Mouse (Mus musculus): ENCODE results near the gene Olfr243.
"Not testable (repeated sequence)": the region's sequence is repeated elsewhere in the genome, so short reads cannot be mapped to it uniquely, and the experiment has no call there.

The Olfr243 gene

DNA sequence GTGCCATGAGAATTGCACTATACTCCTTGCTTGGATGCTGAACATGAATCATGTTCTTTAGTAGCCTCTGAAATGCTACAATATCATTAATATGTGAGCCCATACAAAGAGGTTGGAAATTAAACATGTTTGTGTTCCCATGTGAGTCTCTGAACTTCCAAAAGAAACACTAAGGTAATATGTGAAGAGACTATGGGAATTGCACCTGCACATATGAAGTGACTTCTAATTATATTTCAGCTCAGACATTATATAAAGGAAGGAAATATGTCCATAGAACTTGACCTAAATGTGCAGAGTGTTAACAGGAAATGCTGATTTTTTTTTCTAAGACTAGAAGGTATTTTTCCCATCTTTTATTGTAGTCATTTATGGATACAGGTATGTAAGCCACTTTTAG, at the start of gene Olfr243:
Gene Olfr243, plus strand, starts transcription at position 301 of the 400 bp plus-strand sequence.
- no peak for DNase-seq (ENCODE audit: low spot score)

DNA sequence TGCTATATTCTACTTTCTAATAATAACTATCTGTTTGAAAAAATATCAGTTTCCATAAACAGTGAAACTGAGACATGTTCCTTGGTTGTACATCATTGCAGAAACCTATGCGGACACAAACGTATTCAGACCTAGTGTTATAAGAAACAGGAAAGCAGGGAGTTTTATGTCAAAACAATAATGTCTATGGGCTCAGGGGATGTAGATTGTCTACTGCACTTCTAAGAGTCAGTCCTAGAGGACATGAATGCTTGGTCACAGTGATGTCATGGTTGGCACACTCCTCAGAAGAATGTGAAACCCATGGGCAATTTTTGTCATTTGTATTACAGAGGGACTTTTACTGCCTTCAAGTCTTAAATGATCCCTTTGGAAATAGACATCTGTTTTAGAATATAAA, 43.4 kb upstream of the Olfr243 start, which contains the start of gene Olfr624:
Gene Olfr624, minus strand, starts transcription at position 101 of the 400 bp plus-strand sequence.
- no peak for DNase-seq (ENCODE audit: low spot score)

GRCm38 (mm10) chr7:103682420-103682819, 32.1 kb upstream of the Olfr243 start, which contains the start of gene Olfr625-ps1:
Gene Olfr625-ps1 (plus strand): TSS chr7:103682720.
- DNase-seq (ENCODE audit: low spot score), result no peak

GRCm38 (mm10) chr7:103699469-103699868, 15.0 kb upstream of the Olfr243 start:
- DNase-seq (ENCODE audit: low spot score), result no peak

GRCm38 (mm10) chr7:103712024-103712423, 2.4 kb upstream of the Olfr243 start:
- no peak for DNase-seq (ENCODE audit: low spot score)

DNA sequence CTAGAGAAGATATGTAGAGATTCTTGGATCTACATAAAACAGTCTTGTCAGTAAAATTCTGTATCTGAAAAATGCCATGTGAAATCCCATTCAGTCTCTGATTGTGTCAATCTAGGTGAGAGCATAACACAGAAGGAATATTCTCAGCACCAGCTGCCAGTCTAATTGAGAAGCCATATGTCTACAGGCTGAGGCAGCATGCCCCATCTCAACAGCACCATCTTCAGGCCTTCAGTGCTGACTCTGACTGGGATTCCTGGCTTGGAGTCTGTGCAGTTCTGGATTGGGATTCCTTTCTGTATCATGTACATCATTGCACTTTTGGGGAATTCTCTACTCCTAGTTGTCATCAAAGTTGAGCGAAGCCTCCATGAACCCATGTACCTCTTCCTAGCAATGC, 1.9 kb downstream of the Olfr243 start:
- not testable (repeated sequence) for DNase-seq (ENCODE audit: low spot score)

DNA sequence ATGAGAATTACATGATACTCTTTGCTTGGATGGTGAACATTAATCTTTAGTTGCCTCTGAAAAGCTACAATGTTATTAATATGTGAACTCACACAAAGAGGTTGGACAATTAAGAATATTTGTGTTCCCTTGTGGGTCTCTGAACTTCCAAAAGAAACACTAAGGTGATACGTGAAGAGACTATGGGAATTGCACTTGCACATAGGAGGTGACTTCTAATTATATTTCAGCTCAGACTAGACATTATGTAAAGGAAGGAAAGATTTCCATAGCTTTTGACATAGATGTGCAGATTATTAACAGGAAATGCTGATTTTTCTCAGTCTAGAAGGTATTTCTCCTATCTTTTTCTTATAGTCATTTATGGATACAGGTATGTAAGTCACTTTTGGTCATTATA, 15.6 kb downstream of the Olfr243 start, which contains the start of gene Olfr628:
Gene Olfr628, plus strand, starts transcription at position 301 of the 400 bp plus-strand sequence.
- DNase-seq (ENCODE audit: low spot score), result no peak

- no peak for DNase-seq (ENCODE audit: low spot score)
Measured at GRCm38 (mm10) chr7:103744843-103745242, 30.4 kb downstream of the Olfr243 start, which contains the start of gene Olfr629. Gene Olfr629 (minus strand): TSS chr7:103744943.

DNA sequence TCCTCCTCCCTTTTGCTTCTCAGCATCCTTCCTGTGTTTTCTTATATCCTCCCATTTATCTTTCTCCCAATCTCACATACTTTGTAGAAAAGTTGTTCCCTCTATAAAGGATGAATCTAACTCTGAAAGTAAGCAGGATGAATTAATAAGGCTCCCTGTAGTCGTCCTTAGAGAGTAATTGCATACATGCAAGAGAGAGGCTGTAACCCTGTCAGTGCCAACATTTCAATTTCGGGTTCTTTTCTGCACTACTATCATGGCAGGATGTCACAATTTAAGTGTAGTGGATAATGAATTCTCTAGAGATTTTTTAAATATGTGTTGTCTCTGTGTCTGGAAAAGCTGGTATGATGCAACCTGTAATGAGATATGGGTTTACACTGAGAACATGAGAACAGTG, 42.8 kb downstream of the Olfr243 start, which contains the start of gene Olfr630:
Gene Olfr630, minus strand, starts transcription at position 101 of the 400 bp plus-strand sequence.
- DNase-seq (ENCODE audit: low spot score), result no peak

DNA sequence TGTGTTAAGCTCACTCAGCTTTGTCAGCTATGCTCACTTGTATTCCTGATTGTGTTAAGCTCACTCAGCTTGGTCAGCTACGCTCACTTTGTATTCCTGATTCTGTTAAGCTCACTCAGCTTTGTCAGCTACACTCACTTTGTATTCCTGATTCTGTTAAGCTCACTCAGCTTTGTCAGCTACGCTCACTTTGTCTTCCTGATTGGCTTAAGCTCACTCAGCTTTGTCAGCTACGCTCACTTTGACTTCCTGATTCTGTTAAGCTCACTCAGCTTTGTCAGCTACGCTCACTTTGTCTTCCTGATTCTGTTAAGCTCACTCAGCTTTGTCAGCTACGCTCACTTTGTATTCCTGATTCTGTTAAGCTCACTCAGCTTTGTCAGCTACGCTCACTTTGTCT, 47.7 kb downstream of the Olfr243 start:
- DNase-seq (ENCODE audit: low spot score), result not testable (repeated sequence)

DNA sequence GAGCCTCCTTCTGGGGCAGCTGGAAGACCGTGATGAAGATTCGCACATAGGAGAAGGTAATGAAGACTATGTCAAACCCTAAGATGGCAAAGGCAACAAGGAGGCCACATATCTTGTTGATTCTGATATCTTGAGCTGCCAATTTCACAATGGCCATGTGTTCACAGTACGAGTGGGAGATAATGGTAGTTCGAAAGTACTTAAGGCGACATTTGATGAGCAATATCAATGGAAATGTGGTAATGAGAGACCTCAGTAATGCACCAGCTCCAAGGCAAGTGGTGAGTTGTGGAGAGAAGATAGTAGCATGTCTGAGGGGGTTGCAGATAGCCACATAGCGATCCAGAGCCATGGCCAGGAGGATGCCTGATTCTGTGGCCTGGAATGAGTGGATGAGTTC, 53.2 kb downstream of the Olfr243 start:
- DNase-seq (ENCODE audit: low spot score), result not testable (repeated sequence)
